Mouse (Mus musculus) ES-E14 (cell line): ENCODE results near the gene Sult1d1.
A peak's percentile ranks its signal among the peaks of the same experiment; 100 is the strongest.

Experiments
- CHD2 ChIP-seq: IDR thresholded peaks from 2 replicates; pipeline ENCODE4 v1.6.1; 2014; ENCODE audit warnings: mild to moderate bottlenecking, low read depth, low read length, inconsistent platforms
- HCFC1 ChIP-seq: IDR thresholded peaks from 2 replicates; pipeline ENCODE4 v1.6.1; 2012; ENCODE audit warnings: low read length, inconsistent platforms, borderline replicate concordance; ENCODE audit not compliant: insufficient read depth
- MAFK ChIP-seq: IDR thresholded peaks from 2 replicates; pipeline ENCODE4 v1.6.1; 2014; ENCODE audit warnings: mild to moderate bottlenecking, low read depth, low read length, inconsistent platforms; ENCODE audit not compliant: insufficient read depth
- ZC3H11A ChIP-seq: IDR thresholded peaks from 2 replicates; pipeline ENCODE4 v1.6.1; 2012; ENCODE audit warnings: low read depth, mild to moderate bottlenecking, inconsistent platforms, low read length, borderline replicate concordance
- ZNF384 ChIP-seq: IDR thresholded peaks from 2 replicates; pipeline ENCODE4 v1.6.1; 2012; ENCODE audit warnings: low read depth, low read length, inconsistent platforms

DNA sequence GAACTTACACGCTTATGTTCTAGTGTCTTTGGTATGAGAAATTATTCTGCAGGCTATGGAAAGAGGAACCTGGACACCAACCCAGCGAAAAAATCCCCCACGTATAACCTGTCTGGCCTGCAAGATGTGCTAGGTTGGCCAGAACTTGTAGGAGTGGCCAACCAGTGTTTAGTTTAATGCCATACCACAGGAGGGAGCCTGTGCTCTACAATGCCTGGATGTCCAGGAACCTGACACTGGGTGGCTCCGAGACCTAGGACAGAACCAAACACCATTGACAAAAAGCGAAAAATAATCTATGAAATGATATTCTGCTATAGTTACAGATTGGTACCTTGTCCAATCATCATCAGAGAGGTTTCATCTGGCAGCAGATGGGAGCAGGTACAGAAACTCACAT lies 8.7 kb downstream of the Sult1d1 start:
- TF ChIP-seq ZC3H11A (0 out of 2 replicates have a peak, but pooled peaks have one; percentile 51), CHD2 (no peak), HCFC1 (no peak), MAFK (no peak), ZNF384 (no peak)
